Mouse (Mus musculus): ENCODE data around the gene Rag1. TPM values are rescaled to one million over a fixed set of nuclear protein-coding genes. Genes with fewer than 3 reads are reported as not detected.

Gene Rag1
- total RNA-seq (2014; rRNA removed; ENCODE audit: low replicate concordance) (0.04 and 12.3 TPM in 2 replicates), polyA plus RNA-seq (2015; fragmentation: Nextera tagmentation; extraction: Ambion mirVana) (0.01 and 0.03 TPM in 2 replicates)

DNA sequence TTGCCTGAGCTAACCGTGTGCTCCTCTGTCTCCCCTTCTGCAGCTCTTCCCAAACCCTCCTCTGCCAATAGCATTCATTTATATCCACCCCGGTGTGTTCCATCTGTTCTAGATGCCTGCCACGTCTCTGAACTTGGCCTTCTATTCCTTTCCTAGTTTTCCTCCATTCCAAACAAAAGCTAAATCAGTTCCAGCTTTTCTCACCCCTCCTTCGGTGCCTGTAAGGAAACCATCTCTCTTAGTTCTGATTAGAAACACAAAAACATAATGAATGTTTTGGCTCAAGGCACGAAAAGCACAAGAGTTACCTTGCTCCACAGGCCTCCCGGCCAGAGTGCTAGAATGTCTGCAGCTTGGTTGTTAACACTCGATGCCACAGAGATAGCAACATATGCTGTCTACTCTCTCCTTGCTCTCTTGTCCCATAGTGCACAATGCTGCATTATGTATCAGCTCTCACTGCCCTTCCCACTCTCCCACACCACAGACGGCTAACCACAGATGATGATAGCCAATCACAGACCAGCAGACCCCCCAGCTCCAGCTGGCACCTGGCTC, at the start of gene Rag1, which contains the start of gene B230118H07Rik:
Gene Rag1, minus strand, starts transcription at position 388 of the 558 bp plus-strand sequence.
Gene B230118H07Rik, minus strand, starts transcription at position 419 of the 558 bp plus-strand sequence.
- no peaks in the 10 kb centered on the region; the same call in 1 of the 2 replicates for H3K27me3 ChIP-seq (ENCODE audit: control insufficient read depth, insufficient read depth, low read length)
- no peak for ATAC-seq (ENCODE audit: insufficient read depth, low read depth)
- H3K27ac ChIP-seq (ENCODE audit: low read depth), result no peak within 1 kb of the TSS
- 27% methylated on average over 8 of the region's 8 CpGs for WGBS
- H3K4me3 ChIP-seq (ENCODE audit: low read depth, low read length), result peak within 1 kb of the TSS; percentile 29; the same call in 1 of the 2 replicates
- H3K4me2 ChIP-seq (ENCODE audit: low read depth, low read length), result peak within 1 kb of the TSS; percentile 22; the same call in 1 of the 2 replicates
- no peaks in the 10 kb centered on the region for H3K9me3 ChIP-seq (replicated peaks; ENCODE audit: control insufficient read depth, low read length)
- TF ChIP-seq EP300 (IDR thresholded peaks at IDR 0.05; ENCODE audit: low read depth) (no peak), CTCF (IDR thresholded peaks at IDR 0.05; ENCODE audit: low read depth) (no peak)
- H3K9ac ChIP-seq (replicated peaks; ENCODE audit: low read depth, low read length), result no peak within 1 kb of the TSS
- DNase-seq (ENCODE audit: low spot score), result no peak
- no peaks in the 10 kb centered on the region for H3K4me1 ChIP-seq (ENCODE audit: control insufficient read depth, insufficient read depth)
- no peaks in the 10 kb centered on the region for H3K36me3 ChIP-seq (replicated peaks; ENCODE audit: control insufficient read depth, insufficient read depth, low read length)

DNA sequence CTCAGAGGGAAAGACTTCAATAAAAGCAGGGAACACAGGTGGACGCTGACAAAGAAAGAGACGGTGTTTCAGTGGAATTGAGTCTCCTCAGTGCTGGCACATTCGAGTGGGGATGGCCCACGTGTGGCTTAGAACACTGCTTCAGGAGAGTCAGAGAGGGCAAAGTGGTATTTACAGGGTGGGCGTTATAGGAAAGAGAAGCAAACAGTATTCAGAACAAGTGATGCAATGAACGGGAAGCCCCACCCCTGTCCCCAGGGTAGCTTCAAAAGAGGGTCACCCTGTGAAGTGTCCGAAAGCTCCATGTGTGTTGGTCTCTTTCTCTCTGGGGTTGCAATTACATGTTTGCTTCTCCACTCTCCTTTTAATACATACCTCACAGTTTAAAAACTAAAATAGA, 46.3 kb upstream of the Rag1 start:
- DNase-seq (ENCODE audit: low spot score) (no peak), ATAC-seq (ENCODE audit: insufficient read depth, low read depth) (no peak)
- 87% methylated on average over 7 of the region's 7 CpGs for WGBS
- Histone ChIP-seq H3K4me3 (ENCODE audit: low read depth, low read length) (no peak overlapping the region), H3K9ac (replicated peaks; ENCODE audit: low read depth, low read length) (no peak overlapping the region), H3K36me3 (replicated peaks; ENCODE audit: control insufficient read depth, insufficient read depth, low read length) (peaks cover 53% of the 10 kb centered on the region), H3K27me3 (ENCODE audit: control insufficient read depth, insufficient read depth, low read length) (no peaks in the 10 kb centered on the region), H3K4me1 (ENCODE audit: control insufficient read depth, insufficient read depth) (no peaks in the 10 kb centered on the region), H3K27ac (ENCODE audit: low read depth) (no peak overlapping the region), H3K4me2 (ENCODE audit: low read depth, low read length) (no peak overlapping the region), H3K9me3 (replicated peaks; ENCODE audit: control insufficient read depth, low read length) (no peaks in the 10 kb centered on the region)
- TF ChIP-seq EP300 (IDR thresholded peaks at IDR 0.05; ENCODE audit: low read depth) (no peak), CTCF (IDR thresholded peaks at IDR 0.05; ENCODE audit: low read depth) (no peak)

DNA sequence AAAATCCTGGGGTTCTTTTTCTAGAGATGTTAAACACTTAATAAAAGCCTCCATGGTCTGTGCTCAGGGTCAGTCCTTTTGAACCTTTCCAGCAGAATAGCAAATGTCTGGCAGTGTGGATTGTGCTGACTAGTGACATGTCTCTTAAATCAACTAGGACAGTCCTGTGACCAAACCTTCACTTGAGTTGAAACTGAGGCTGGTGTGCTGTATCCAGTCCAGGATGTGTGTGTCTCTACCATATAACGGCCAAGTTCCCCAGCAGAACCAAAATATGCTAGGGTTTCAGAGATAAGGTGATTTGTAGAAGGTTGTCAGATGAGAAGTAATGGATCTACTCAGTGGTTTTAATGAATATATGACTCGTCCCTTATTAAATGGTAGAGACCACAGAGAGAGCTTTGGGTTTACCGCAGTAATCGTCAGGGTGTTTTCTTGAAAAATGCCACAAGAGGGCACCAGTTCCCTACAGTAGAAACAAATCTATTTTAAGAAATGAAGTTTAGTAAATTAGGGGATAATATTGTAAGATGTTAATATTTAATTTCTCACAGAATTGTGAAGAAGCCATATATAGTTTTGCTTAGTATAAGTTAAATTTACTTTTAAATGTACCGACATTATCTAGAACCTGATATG, 44.4 kb upstream of the Rag1 start:
- Histone ChIP-seq H3K27ac (ENCODE audit: low read depth) (no peak overlapping the region), H3K27me3 (ENCODE audit: control insufficient read depth, insufficient read depth, low read length) (no peaks in the 10 kb centered on the region), H3K4me1 (ENCODE audit: control insufficient read depth, insufficient read depth) (no peaks in the 10 kb centered on the region), H3K4me2 (ENCODE audit: low read depth, low read length) (no peak overlapping the region), H3K4me3 (ENCODE audit: low read depth, low read length) (no peak overlapping the region), H3K36me3 (replicated peaks; ENCODE audit: control insufficient read depth, insufficient read depth, low read length) (peaks cover 69% of the 10 kb centered on the region), H3K9ac (replicated peaks; ENCODE audit: low read depth, low read length) (no peak overlapping the region), H3K9me3 (replicated peaks; ENCODE audit: control insufficient read depth, low read length) (no peaks in the 10 kb centered on the region)
- peak; percentile 16 for DNase-seq (ENCODE audit: low spot score)
- TF ChIP-seq CTCF (IDR thresholded peaks at IDR 0.05; ENCODE audit: low read depth), result peak; percentile 64
- no peak for TF ChIP-seq EP300 (IDR thresholded peaks at IDR 0.05; ENCODE audit: low read depth)
- 53% methylated on average over 5 of the region's 5 CpGs for WGBS
- ATAC-seq (ENCODE audit: insufficient read depth, low read depth), result no peak

GRCm38 (mm10) chr2:101693043-101693442, 43.7 kb upstream of the Rag1 start:
- WGBS, result 33% methylated on average over 4 of the region's 4 CpGs
- Histone ChIP-seq H3K27me3 (ENCODE audit: control insufficient read depth, insufficient read depth, low read length) (no peaks in the 10 kb centered on the region), H3K9me3 (replicated peaks; ENCODE audit: control insufficient read depth, low read length) (no peaks in the 10 kb centered on the region), H3K9ac (replicated peaks; ENCODE audit: low read depth, low read length) (no peak overlapping the region), H3K4me2 (ENCODE audit: low read depth, low read length) (no peak overlapping the region), H3K36me3 (replicated peaks; ENCODE audit: control insufficient read depth, insufficient read depth, low read length) (peaks cover 69% of the 10 kb centered on the region), H3K4me3 (ENCODE audit: low read depth, low read length) (no peak overlapping the region), H3K27ac (ENCODE audit: low read depth) (no peak overlapping the region), H3K4me1 (ENCODE audit: control insufficient read depth, insufficient read depth) (no peaks in the 10 kb centered on the region)
- no peak for ATAC-seq (ENCODE audit: insufficient read depth, low read depth)
- no peak for TF ChIP-seq EP300 (IDR thresholded peaks at IDR 0.05; ENCODE audit: low read depth)
- no peak for TF ChIP-seq CTCF (IDR thresholded peaks at IDR 0.05; ENCODE audit: low read depth)
- DNase-seq (ENCODE audit: low spot score), result no peak

DNA sequence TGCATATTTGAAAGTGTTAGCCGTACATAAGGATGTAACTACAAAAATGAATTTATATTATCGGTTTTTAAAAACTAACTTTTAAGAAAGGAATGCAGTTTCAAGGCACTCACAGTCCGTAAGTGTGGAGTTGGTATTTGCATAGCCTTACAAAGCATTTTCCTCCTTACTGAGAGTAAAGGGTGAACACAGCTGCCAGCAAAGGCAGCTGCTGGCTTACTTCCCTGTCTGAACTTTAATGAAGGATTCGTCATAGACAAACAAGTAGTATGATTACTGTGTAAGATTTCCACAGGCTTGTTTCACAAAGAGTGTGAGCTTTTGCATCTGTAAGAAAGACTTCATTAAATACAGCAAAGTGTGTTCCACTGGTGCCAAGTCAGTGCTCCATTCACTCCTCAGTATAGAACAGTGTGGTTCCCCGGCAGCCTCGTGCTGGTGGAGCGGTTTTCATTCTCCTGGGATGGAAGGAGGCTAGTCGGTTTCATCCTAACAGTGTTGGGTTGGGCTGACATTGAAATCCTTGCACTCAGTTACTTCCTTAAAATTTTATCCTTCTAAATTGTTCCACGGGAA, 41.0 kb upstream of the Rag1 start:
- H3K4me2 ChIP-seq (ENCODE audit: low read depth, low read length), result no peak overlapping the region
- peaks cover 69% of the 10 kb centered on the region for H3K36me3 ChIP-seq (replicated peaks; ENCODE audit: control insufficient read depth, insufficient read depth, low read length)
- no peak for ATAC-seq (ENCODE audit: insufficient read depth, low read depth)
- no peak overlapping the region for H3K27ac ChIP-seq (ENCODE audit: low read depth)
- no peak for DNase-seq (ENCODE audit: low spot score)
- TF ChIP-seq EP300 (IDR thresholded peaks at IDR 0.05; ENCODE audit: low read depth) (no peak), CTCF (IDR thresholded peaks at IDR 0.05; ENCODE audit: low read depth) (no peak)
- 91% methylated on average over 9 of the region's 9 CpGs for WGBS
- no peaks in the 10 kb centered on the region for H3K4me1 ChIP-seq (ENCODE audit: control insufficient read depth, insufficient read depth)
- no peak overlapping the region for H3K4me3 ChIP-seq (ENCODE audit: low read depth, low read length)
- no peak overlapping the region for H3K9ac ChIP-seq (replicated peaks; ENCODE audit: low read depth, low read length)
- H3K9me3 ChIP-seq (replicated peaks; ENCODE audit: control insufficient read depth, low read length), result no peaks in the 10 kb centered on the region
- no peaks in the 10 kb centered on the region for H3K27me3 ChIP-seq (ENCODE audit: control insufficient read depth, insufficient read depth, low read length)

All from heart, postnatal 0 days (tissue).